Mouse (Mus musculus) midbrain, embryonic 15.5 days (tissue): ENCODE measurements at regions not wholly inside any gene's neighbourhood (a gene's known extent, or its start where the extent isn't known, plus 50 kb on each side); places are given as distances from the start of the nearest gene placed in this dataset.

Source experiments
- ATAC-seq: fragments of 200-750 bp; cut with Nextera tagmentation; replicated peaks from 2 replicates; pipeline ENCODE4 v1.8.0; 2017; ENCODE audit warnings: moderate TSS enrichment
- H3K27ac ChIP-seq: fragments of 300-500 bp; sonication (generic); 2 replicates; pipeline ENCODE4 v1.5.1; 2015; ENCODE audit warnings: mild to moderate bottlenecking, inconsistent platforms
- H3K27me3 ChIP-seq: fragments of 300-500 bp; sonication (generic); replicated peaks from 2 replicates; pipeline ENCODE4 v1.6.1; 2015; ENCODE audit warnings: inconsistent platforms
- H3K36me3 ChIP-seq: fragments of 300-500 bp; sonication (generic); replicated peaks from 2 replicates; pipeline ENCODE4 v1.6.1; 2015; ENCODE audit warnings: inconsistent platforms
- H3K4me1 ChIP-seq: fragments of 300-500 bp; sonication (generic); 2 replicates; pipeline ENCODE4 v1.6.1; 2015; ENCODE audit warnings: inconsistent platforms
- H3K4me2 ChIP-seq: fragments of 300-500 bp; sonication (generic); 2 replicates; pipeline ENCODE4 v1.6.1; 2015; ENCODE audit warnings: inconsistent platforms, mild to moderate bottlenecking, moderate library complexity
- H3K4me3 ChIP-seq: fragments of 300-500 bp; sonication (generic); 2 replicates; pipeline ENCODE4 v1.5.1; 2015; ENCODE audit warnings: mild to moderate bottlenecking, inconsistent platforms
- H3K9ac ChIP-seq: fragments of 300-500 bp; sonication (generic); 2 replicates; pipeline ENCODE4 v1.6.1; 2015; ENCODE audit warnings: mild to moderate bottlenecking, inconsistent platforms
- H3K9me3 ChIP-seq: fragments of 300-500 bp; sonication (generic); 2 replicates; pipeline ENCODE4 v1.6.1; 2016; ENCODE audit warnings: inconsistent platforms
- WGBS: fragments of 180-500 bp; shearing (Covaris S2); methylation state at CpG from one replicate; pipeline ENCODE4 v1.1.7; 2015; ENCODE audit warnings: mixed read lengths; 5-methylcytosine and 5-hydroxymethylcytosine counted together

DNA sequence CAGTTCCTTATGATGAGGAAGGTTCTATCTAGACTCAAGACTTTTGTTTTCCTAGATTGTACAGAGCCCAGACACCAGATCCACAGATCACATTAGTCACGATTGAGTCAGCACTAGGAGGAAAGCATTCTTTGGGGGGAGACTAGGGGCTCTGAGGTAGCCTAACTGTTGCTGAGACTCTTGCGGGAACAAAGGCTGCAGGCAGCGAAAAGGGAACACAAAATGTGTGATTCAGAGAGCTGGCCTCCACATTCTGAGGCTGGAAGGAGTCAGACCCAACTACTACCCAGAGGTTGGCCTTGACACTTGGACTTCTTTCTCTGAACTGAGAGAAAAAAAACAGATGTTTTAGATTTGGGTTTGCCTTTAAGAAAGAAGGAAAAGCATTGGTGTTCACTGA is 66.5 kb upstream of the Tspan2 start:
- H3K4me1 ChIP-seq, result no peaks in the 10 kb centered on the region
- no peak overlapping the region for H3K4me2 ChIP-seq
- H3K27ac ChIP-seq, result no peak overlapping the region
- H3K9ac ChIP-seq, result no peak overlapping the region
- no peak for ATAC-seq
- H3K36me3 ChIP-seq, result no peaks in the 10 kb centered on the region
- no peaks in the 10 kb centered on the region for H3K9me3 ChIP-seq
- H3K4me3 ChIP-seq, result no peak overlapping the region
- 78% methylated on average over 3 of the region's 3 CpGs for WGBS
- no peaks in the 10 kb centered on the region for H3K27me3 ChIP-seq

DNA sequence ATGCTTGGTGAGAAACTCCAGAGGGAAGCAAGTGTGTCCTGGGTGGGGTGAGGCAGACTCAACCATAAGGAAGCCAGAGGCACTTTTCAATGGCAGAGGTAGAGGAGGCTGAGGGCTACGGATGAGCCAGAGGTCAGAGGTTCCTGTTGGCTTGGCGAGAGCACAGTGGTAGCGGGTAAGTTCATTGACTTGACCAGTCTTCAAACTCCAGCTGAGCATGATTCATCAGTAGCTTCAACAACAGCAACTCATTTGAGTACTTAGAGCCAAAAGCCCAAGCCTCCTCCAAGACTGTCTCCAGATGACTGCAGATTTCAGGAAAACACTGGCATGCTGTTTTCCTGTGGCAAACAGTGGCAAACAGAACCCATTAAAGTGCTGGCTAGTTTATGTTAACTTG is 65.8 kb upstream of the Tspan2 start:
- Histone ChIP-seq H3K9ac (no peak overlapping the region), H3K4me2 (no peak overlapping the region), H3K36me3 (no peaks in the 10 kb centered on the region), H3K4me1 (no peaks in the 10 kb centered on the region), H3K27me3 (no peaks in the 10 kb centered on the region), H3K9me3 (no peaks in the 10 kb centered on the region), H3K4me3 (no peak overlapping the region), H3K27ac (no peak overlapping the region)
- WGBS, result 90% methylated on average over 3 of the region's 3 CpGs
- ATAC-seq, result no peak

DNA sequence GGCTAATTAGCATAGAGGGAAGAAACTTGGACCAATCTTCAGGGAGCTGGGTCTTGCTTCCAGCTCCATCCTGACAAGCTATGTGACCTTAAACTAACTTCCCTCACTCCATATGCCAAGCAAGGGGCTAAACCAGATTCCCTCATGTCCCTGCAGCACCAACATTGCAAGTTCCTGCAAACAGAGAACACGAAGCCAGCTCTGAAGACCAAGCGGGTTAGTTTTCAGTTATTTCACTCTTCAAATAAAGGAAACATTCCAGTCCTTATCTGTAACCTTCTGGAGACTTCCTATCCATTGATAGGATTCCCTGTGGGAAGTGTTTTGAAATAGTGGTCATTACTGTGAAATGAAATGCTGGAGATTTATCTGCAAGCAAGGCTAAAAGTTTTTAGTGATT is 64.4 kb upstream of the Tspan2 start:
- Histone ChIP-seq H3K4me1 (no peaks in the 10 kb centered on the region), H3K9me3 (no peaks in the 10 kb centered on the region), H3K27me3 (no peaks in the 10 kb centered on the region), H3K4me2 (no peak overlapping the region), H3K9ac (no peak overlapping the region), H3K36me3 (no peaks in the 10 kb centered on the region), H3K4me3 (no peak overlapping the region), H3K27ac (no peak overlapping the region)
- 89% methylated on average over 2 of the region's 2 CpGs for WGBS
- ATAC-seq, result no peak

DNA sequence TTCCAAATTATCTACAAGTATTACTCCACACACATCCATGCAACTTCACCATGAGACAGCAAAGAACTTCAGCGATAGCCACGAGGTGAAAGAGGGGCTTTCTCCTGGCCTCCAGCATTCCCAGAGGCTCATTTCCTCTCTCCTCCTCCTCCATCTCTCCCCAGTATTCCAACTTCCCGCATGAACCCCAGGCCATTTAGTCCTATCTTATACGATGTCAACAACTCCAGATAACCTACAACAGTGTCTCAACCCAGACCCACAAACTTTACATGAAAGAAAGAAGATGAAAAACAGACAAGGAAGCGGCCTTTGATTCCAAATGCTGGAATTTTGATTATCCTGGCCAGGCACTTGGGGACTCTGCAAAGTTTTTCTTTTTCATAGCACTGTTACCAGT is 63.8 kb upstream of the Tspan2 start:
- Histone ChIP-seq H3K4me1 (no peaks in the 10 kb centered on the region), H3K4me3 (no peak overlapping the region), H3K36me3 (no peaks in the 10 kb centered on the region), H3K9ac (no peak overlapping the region), H3K27ac (no peak overlapping the region), H3K9me3 (no peaks in the 10 kb centered on the region), H3K4me2 (no peak overlapping the region), H3K27me3 (no peaks in the 10 kb centered on the region)
- no peak for ATAC-seq
- WGBS, result 90% methylated on average over 5 of the region's 5 CpGs

DNA sequence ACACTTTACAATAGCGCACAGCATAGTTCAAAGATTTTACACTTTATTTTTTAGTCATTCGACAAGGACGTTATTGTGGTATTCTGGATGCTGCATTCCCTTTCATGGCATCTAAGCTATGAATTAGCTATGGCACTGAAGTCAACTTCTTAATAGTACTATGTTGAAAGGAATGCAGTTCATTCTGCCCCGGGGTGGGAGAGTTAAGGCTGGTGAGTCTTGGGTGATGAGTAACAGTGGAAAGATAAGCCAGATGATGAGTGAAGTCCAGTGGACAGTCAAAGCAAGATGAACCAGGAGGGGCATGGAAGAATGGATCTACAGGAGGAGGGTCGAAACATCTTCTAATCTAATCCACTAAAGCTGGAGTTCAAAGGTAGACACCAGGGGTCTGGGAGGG is 63.4 kb upstream of the Tspan2 start:
- H3K27ac ChIP-seq, result no peak overlapping the region
- H3K9ac ChIP-seq, result no peak overlapping the region
- no peaks in the 10 kb centered on the region for H3K4me1 ChIP-seq
- ATAC-seq, result no peak
- no peak overlapping the region for H3K4me3 ChIP-seq
- 92% methylated on average over 5 of the region's 5 CpGs for WGBS
- H3K27me3 ChIP-seq, result no peaks in the 10 kb centered on the region
- no peaks in the 10 kb centered on the region for H3K36me3 ChIP-seq
- H3K4me2 ChIP-seq, result no peak overlapping the region
- H3K9me3 ChIP-seq, result no peaks in the 10 kb centered on the region

DNA sequence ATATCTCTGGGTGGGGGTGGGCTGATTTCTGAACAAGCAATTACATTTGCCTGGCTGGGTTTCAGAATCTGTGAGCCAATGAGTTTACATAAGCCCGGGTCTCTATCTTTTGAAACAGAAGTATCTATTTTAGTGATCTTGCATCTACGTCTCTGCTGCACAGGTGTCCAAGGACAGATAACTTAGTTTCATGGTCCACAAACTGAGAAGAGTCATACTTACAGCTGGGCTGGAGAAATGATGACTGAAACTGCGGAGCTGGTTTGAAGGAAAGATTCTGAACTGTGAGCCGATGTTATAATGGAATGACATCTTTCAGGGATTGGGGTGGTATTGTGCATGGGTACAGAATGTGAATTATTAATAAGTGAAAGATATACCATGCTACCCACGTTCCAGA is 60.8 kb upstream of the Tspan2 start:
- Histone ChIP-seq H3K4me3 (no peak overlapping the region), H3K36me3 (no peaks in the 10 kb centered on the region), H3K4me2 (no peak overlapping the region), H3K9me3 (no peaks in the 10 kb centered on the region), H3K4me1 (no peaks in the 10 kb centered on the region), H3K9ac (no peak overlapping the region), H3K27me3 (no peaks in the 10 kb centered on the region), H3K27ac (no peak overlapping the region)
- no peak for ATAC-seq
- WGBS, result 77% methylated on average over 5 of the region's 5 CpGs

DNA sequence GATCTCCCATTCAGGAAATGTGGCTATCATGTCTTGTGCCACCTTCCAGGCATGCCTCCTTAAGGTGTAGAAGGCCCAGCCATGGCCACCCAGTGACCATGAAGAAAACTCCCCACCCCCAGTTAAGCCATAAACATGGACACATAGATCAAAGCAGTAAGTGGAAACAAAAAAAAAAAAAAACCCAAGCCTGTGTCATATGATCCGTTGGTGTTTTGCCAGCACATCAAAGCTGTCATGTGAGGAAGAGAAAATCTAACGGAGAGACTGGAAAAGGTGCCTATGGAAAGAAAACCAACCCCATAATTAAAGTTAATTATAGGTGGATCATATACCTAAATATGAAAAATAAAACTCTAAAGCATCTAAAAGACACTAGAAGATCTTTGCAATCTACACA is 60.3 kb upstream of the Tspan2 start:
- 63% methylated on average over 2 of the region's 2 CpGs for WGBS
- Histone ChIP-seq H3K27me3 (no peaks in the 10 kb centered on the region), H3K4me1 (no peaks in the 10 kb centered on the region), H3K4me2 (no peak overlapping the region), H3K9me3 (no peaks in the 10 kb centered on the region), H3K9ac (no peak overlapping the region), H3K36me3 (no peaks in the 10 kb centered on the region), H3K27ac (no peak overlapping the region), H3K4me3 (no peak overlapping the region)
- ATAC-seq, result no peak

DNA sequence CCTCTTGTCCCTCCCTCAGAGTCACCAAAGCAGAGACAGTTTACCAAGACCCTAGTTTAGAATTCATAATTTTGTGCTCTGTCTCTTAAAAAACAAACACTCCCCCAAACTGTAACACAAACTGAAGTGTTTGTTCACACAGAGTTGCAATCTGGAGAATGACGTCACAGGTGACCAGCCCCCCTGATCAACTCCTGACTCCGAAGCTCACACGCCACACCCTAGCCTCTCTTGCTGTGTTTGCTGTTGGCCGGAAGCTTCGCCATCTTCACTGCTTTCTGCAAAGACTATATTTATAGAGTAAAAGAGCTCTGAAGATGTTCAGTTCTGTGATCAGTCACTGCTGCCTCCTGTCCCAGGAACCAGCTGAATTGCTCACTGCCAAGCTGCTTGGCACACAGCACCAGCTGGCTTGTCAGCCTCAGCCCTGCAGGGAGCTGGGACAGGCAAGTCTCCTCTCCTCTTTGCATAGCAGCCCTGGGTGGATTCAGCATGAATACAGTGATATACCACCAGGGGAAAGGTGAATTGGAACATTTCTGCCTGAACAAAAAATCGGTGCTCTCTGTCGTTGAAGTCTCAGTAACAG is 57.3 kb upstream of the Tspan2 start:
- no peak overlapping the region for H3K27ac ChIP-seq
- ATAC-seq, result no peak
- WGBS, result 84% methylated on average over 7 of the region's 7 CpGs

DNA sequence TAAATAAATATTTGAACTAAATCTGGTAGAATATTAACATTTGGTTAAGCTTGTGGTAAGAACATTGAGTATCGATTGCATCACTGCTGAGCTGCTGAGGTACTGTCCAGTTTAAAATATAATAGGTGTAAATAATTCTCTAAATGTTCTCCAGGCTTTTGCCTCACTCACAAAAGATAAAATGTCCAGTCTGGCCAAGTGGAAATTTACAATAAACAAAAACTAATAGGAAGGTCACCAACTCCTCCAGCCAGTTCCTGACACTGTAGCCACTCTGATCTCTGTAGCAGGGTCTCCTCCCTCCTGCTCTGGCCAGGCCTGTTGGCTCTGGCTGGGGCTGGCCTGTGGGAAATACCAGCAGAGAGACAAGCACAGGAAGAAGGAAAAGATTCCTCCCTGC is 55.8 kb upstream of the Tspan2 start:
- ATAC-seq, result no peak
- no peak overlapping the region for H3K27ac ChIP-seq
- H3K9ac ChIP-seq, result no peak overlapping the region
- no peaks in the 10 kb centered on the region for H3K27me3 ChIP-seq
- H3K4me1 ChIP-seq, result no peaks in the 10 kb centered on the region
- WGBS, result 89% methylated on average over 1 of the region's 1 CpGs
- no peaks in the 10 kb centered on the region for H3K9me3 ChIP-seq
- H3K4me3 ChIP-seq, result no peak overlapping the region
- H3K36me3 ChIP-seq, result no peaks in the 10 kb centered on the region
- no peak overlapping the region for H3K4me2 ChIP-seq

More for the DNA sequence above, 57.3 kb upstream of the Tspan2 start:
- Histone ChIP-seq H3K9ac (no peak overlapping the region), H3K4me2 (no peak overlapping the region), H3K27me3 (no peaks in the 10 kb centered on the region), H3K4me1 (no peaks in the 10 kb centered on the region), H3K36me3 (no peaks in the 10 kb centered on the region), H3K9me3 (no peaks in the 10 kb centered on the region), H3K4me3 (no peak overlapping the region)

DNA sequence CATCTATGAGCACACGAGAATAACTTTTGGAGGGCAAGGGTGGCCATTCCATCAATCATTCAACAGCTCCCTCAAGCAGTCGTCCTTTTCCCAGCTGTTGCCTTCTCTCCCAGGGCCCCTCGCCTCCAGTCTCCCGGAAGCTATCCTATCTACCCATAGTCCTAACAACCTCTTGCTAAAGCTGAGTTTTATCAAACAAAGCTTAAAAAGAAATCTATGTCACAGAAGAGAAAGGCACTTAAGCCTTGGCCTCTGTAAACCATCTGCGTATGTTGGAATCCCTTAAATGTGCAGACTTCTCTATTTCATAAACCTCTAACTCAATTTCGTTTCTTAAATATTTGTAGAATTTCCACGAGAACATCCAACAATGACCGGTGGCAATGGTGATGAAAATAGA is 51.9 kb upstream of the Tspan2 start:
- 91% methylated on average over 8 of the region's 8 CpGs for WGBS
- H3K4me3 ChIP-seq, result no peak overlapping the region

DNA sequence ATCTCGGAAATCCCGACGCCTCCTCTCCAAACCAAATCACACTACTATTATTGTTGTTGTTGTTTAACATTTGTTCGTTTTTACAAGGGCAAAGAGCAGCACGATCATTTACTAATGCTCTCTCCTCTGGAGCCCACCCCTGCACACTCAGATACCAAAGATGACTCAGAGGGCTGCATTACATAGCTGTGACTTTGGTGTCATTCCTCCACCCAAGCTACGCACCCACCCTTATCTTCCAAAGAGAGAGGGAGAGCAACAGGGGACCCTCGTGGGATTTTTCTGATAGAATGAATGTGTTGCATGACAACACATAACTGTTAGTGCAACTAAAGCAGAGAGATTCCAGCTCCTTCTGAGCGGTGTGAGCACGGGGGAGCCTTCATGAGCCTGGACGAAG is 50.8 kb upstream of the Tspan2 start:
- Histone ChIP-seq H3K36me3 (no peaks in the 10 kb centered on the region), H3K9ac (no peak overlapping the region), H3K9me3 (no peaks in the 10 kb centered on the region), H3K4me1 (no peaks in the 10 kb centered on the region), H3K27me3 (no peaks in the 10 kb centered on the region), H3K4me3 (no peak overlapping the region), H3K27ac (no peak overlapping the region), H3K4me2 (no peak overlapping the region)
- no peak for ATAC-seq
- 91% methylated on average over 10 of the region's 10 CpGs for WGBS

More for the DNA sequence above, 51.9 kb upstream of the Tspan2 start:
- H3K9ac ChIP-seq, result no peak overlapping the region
- no peak overlapping the region for H3K27ac ChIP-seq
- H3K4me2 ChIP-seq, result no peak overlapping the region
- no peaks in the 10 kb centered on the region for H3K4me1 ChIP-seq
- no peaks in the 10 kb centered on the region for H3K9me3 ChIP-seq
- no peak for ATAC-seq
- no peaks in the 10 kb centered on the region for H3K36me3 ChIP-seq
- no peaks in the 10 kb centered on the region for H3K27me3 ChIP-seq
